Mouse (Mus musculus) olfactory bulb, adult 2 months (tissue): ENCODE results near the gene Ptprq.

Source experiments
- CTCF ChIP-seq: fragments of 200-500 bp; IDR thresholded peaks from 2 replicates; pipeline ENCODE4 v1.5.1; 2012; ENCODE audit warnings: low read depth, mild to moderate bottlenecking, low read length, moderate library complexity; ENCODE audit not compliant: insufficient read depth
- POLR2A ChIP-seq: fragments of 200-500 bp; IDR thresholded peaks from 2 replicates; pipeline ENCODE4 v1.6.1; 2012; ENCODE audit warnings: mild to moderate bottlenecking, low read depth, low read length, moderate library complexity; ENCODE audit not compliant: insufficient read depth

GRCm38 (mm10) chr10:107506397-107506796 lies 213.5 kb downstream of the Ptprq start:
- TF ChIP-seq POLR2A (no peak), CTCF (no peak)
